Comparison of ENCODE assay signal across 8 mouse cellular contexts in the genomic region with DNA sequence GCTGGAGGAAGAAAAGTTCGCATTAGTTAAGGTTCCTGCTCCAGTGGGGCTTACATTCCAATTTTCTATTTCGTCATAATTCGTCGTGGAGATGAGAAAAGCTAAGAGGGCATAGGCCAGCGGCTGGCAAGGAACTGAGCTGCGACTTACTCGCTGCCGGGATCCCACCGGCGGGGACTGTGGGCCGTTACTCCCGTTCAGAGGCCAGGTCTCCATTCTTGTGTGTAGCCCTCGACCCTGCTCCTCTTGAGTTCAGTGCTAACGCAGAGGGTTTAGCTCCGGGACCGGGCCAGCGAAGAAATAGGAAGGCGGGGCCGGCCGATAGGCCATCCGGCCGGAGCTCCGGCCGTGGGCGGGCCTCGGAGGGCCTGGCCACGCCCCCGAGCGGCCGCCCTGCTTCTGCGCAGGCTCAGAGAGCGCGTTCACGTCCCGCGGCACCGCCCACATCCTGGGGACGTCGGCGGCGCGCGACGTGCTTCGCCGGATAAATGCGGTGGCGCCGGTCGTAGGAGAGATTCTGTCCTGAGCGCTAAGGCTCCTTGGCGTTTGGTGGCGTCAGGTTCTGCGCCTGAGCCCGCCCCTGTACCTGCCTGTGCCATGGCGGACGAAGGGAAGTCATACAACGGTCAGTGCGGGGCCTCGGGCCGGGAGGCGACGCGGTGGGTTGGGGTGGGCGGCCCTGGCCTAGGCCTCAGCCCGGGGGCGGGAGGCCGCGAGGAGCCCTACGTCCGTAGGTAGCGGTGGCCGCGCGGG. TPM values are rescaled to one million over a fixed set of nuclear protein-coding genes. Genes with fewer than 3 reads are reported as not detected.
DNase-seq lines count a peak whose midpoint lies in the region; ATAC-seq lines count a peak whose summit lies in the region.

A gene (plus strand): TSS at position 439 of the 753 bp plus-strand sequence.

- peak; percentile 96 for DNase-seq in CD4-positive helper T cell, adult 2 months (ENCODE audit: low read depth, low spot score)
- DNase-seq in brain, embryonic 18.5 days (ENCODE audit: low read depth, low spot score), result peak; percentile 84
- peak; percentile 97 for DNase-seq in kidney, postnatal 14 days
- peak; percentile 86 for DNase-seq in liver, embryonic 13.5 days
- peak; percentile 92 for DNase-seq in neural tube, embryonic 10.5 days (ENCODE audit: extremely low spot score, low spot score)

- H3K27me3 ChIP-seq in heart, embryonic 13.5 days (replicated peaks), result no peaks in the 10 kb centered on the region
- H3K27me3 ChIP-seq in liver, embryonic 13.5 days, result no peaks in the 10 kb centered on the region
- H3K27me3 ChIP-seq in stomach, embryonic 16.5 days (ENCODE audit: control insufficient read depth, insufficient read depth, low read length), result no peaks in the 10 kb centered on the region

- H3K4me3 ChIP-seq in heart, embryonic 13.5 days, result peak within 1 kb of the TSS; percentile 73
- peak within 1 kb of the TSS; percentile 96 for H3K4me3 ChIP-seq in liver, embryonic 13.5 days (replicated peaks)
- H3K4me3 ChIP-seq in stomach, embryonic 16.5 days (replicated peaks; ENCODE audit: low read length), result peak within 1 kb of the TSS; percentile 88

- WGBS in heart, embryonic 13.5 days, result under 1% methylated on average over 74 of the region's 75 CpGs
- WGBS in liver, embryonic 13.5 days (ENCODE audit: insufficient replicate concordance), result under 1% methylated on average over 74 of the region's 75 CpGs
- under 1% methylated on average over 75 of the region's 75 CpGs for WGBS in stomach, embryonic 16.5 days

- ATAC-seq in erythroid progenitor cell, adult 5-6 weeks (replicated peaks; ENCODE audit: low FRiP score, poor library complexity, severe bottlenecking), result peak; percentile 95
- ATAC-seq in heart, embryonic 13.5 days (ENCODE audit: extremely low read depth, insufficient number of reproducible peaks, low FRiP score, low TSS enrichment), result peak; percentile 94
- peak; percentile 92 for ATAC-seq in liver, embryonic 13.5 days (ENCODE audit: low read depth)
- peak; percentile 95 for ATAC-seq in stomach, embryonic 16.5 days (ENCODE audit: insufficient read depth, low FRiP score)

- peak within 1 kb of the TSS; percentile 89 for H3K27ac ChIP-seq in heart, embryonic 13.5 days (replicated peaks)
- peak within 1 kb of the TSS; percentile 93 for H3K27ac ChIP-seq in liver, embryonic 13.5 days
- H3K27ac ChIP-seq in stomach, embryonic 16.5 days (ENCODE audit: low read length), result peak within 1 kb of the TSS; percentile 92

- H3K4me2 ChIP-seq in heart, embryonic 13.5 days, result peak within 1 kb of the TSS; percentile 87
- H3K4me2 ChIP-seq in liver, embryonic 13.5 days, result peak within 1 kb of the TSS; percentile 76
- H3K4me2 ChIP-seq in stomach, embryonic 16.5 days (ENCODE audit: low read depth, low read length), result peak within 1 kb of the TSS; percentile 87

- H3K4me1 ChIP-seq in heart, embryonic 13.5 days, result peaks cover 35% of the 10 kb centered on the region
- peaks cover 40% of the 10 kb centered on the region for H3K4me1 ChIP-seq in liver, embryonic 13.5 days (replicated peaks)
- H3K4me1 ChIP-seq in stomach, embryonic 16.5 days (ENCODE audit: control insufficient read depth, insufficient read depth, low read length), result peaks cover 16% of the 10 kb centered on the region

- H3K9me3 ChIP-seq in heart, embryonic 13.5 days, result no peaks in the 10 kb centered on the region
- H3K9me3 ChIP-seq in liver, embryonic 13.5 days (replicated peaks), result no peaks in the 10 kb centered on the region
- no peaks in the 10 kb centered on the region for H3K9me3 ChIP-seq in stomach, embryonic 16.5 days (replicated peaks; ENCODE audit: control insufficient read depth, low read length)

- H3K9ac ChIP-seq in heart, embryonic 13.5 days, result peak within 1 kb of the TSS; percentile 89
- peak within 1 kb of the TSS; percentile 98 for H3K9ac ChIP-seq in liver, embryonic 13.5 days
- peak within 1 kb of the TSS; percentile 96 for H3K9ac ChIP-seq in stomach, embryonic 16.5 days (ENCODE audit: low read length)

- peaks cover 41% of the 10 kb centered on the region for H3K36me3 ChIP-seq in heart, embryonic 13.5 days
- peaks cover 54% of the 10 kb centered on the region for H3K36me3 ChIP-seq in liver, embryonic 13.5 days
- H3K36me3 ChIP-seq in stomach, embryonic 16.5 days (ENCODE audit: control insufficient read depth, insufficient read depth, low read length), result peaks cover 7% of the 10 kb centered on the region; the same call in 1 of the 2 replicates

RNA-seq across cellular contexts. Expression of the gene that starts here (rescaled TPM):
- 462 and 487 TPM in 2 replicates for total RNA-seq in erythroid progenitor cell, adult 5-6 weeks (2015; ENCODE audit: low replicate concordance)
- total RNA-seq in erythroid progenitor cell, adult 5-6 weeks (2017; ENCODE audit: low replicate concordance), result 79.9 and 80.3 TPM in 2 replicates
- polyA plus RNA-seq in heart, embryonic 13.5 days (2015; fragmentation: Nextera tagmentation; extraction: Ambion mirVana), result 123 and 124 TPM in 2 replicates
- 93.3 and 104 TPM in 2 replicates for polyA plus RNA-seq in liver, embryonic 13.5 days (2015; fragmentation: Nextera tagmentation; extraction: Ambion mirVana)
- polyA plus RNA-seq in stomach, embryonic 16.5 days (2015; fragmentation: Nextera tagmentation; extraction: Ambion mirVana), result 150 and 165 TPM in 2 replicates

Comparison
In these comparisons a context has a peak if more than half of its experiments do, and no peak if none do; other contexts are left out.
1. Peak in every context shown above with its lines: DNase-seq, ATAC-seq, H3K4me3 ChIP-seq and H3K27ac ChIP-seq.